Mouse (Mus musculus): ENCODE results near the gene Mrpl30. TPM values are rescaled to one million over a fixed set of nuclear protein-coding genes. Genes with fewer than 3 reads are reported as not detected.

Mrpl30 gene
- polyA plus RNA-seq, 1 experiment from 2014 or later, result 231 TPM

DNA sequence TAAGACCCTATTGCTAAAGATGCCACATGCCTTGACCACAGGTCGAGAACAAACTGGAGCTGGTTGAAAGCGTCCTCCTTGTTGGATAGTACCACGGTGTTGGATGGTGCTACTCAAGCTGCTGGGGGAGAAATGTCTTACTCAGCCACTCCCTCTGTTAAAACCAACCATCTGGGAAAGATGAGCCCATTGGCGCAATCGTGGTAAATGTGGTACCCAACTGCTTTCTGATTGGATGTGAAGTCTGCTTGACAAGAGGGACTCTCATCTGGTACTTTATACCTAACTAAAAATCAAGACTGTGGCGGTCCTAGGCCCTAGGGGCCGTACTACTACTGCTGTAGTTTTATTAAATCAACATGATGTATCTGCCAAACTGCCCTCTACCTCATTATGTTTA is 1.1 kb upstream of the Mrpl30 start:
- Histone ChIP-seq H3K27ac (ENCODE audit: low read length) (no peak overlapping the region), H3K9me3 (replicated peaks; ENCODE audit: control insufficient read depth, low read length, poor library complexity, severe bottlenecking) (no peaks in the 10 kb centered on the region), H3K4me2 (ENCODE audit: low read length) (peak overlapping the region; percentile 91), H3K4me1 (ENCODE audit: control insufficient read depth, insufficient read depth, low read length) (peaks cover 20% of the 10 kb centered on the region), H3K4me3 (ENCODE audit: low read depth, low read length) (peak overlapping the region; percentile 72; the same call in 1 of the 2 replicates), H3K9ac (ENCODE audit: low read depth, low read length) (no peak overlapping the region), H3K36me3 (ENCODE audit: control insufficient read depth, insufficient read depth, low read length) (peaks cover 5% of the 10 kb centered on the region; the same call in 1 of the 2 replicates), H3K27me3 (ENCODE audit: control insufficient read depth, insufficient read depth, low read depth, low read length) (no peaks in the 10 kb centered on the region)
- ATAC-seq, result no peak; the same call in 1 of the 2 replicates
- WGBS, result 88% methylated on average over 7 of the region's 7 CpGs

DNA sequence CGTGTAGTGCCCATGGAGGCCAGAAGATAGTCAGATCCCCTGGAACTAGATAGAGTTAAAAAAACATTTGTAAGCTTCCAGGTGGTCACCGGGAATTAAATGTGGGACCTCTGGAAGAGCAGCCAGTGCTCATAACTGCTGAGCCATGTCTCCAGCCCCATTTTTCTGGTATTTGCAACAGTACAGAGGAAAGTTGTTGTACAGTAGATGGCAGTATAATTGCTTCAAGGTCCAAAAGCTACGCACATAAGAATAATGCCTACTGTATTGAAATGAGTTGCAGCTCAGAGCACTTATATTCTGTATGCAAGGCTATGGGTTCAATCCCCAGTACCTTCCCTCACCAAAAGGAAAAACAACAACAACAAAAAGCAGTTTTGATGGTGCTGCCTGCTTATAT is 1.1 kb downstream of the Mrpl30 start:
- Histone ChIP-seq H3K27ac (ENCODE audit: low read length) (no peak overlapping the region), H3K4me2 (ENCODE audit: low read length) (peak overlapping the region; percentile 91), H3K4me1 (ENCODE audit: control insufficient read depth, insufficient read depth, low read length) (peaks cover 20% of the 10 kb centered on the region), H3K27me3 (ENCODE audit: control insufficient read depth, insufficient read depth, low read depth, low read length) (no peaks in the 10 kb centered on the region), H3K36me3 (ENCODE audit: control insufficient read depth, insufficient read depth, low read length) (peaks cover 10% of the 10 kb centered on the region), H3K9me3 (replicated peaks; ENCODE audit: control insufficient read depth, low read length, poor library complexity, severe bottlenecking) (no peaks in the 10 kb centered on the region), H3K4me3 (ENCODE audit: low read depth, low read length) (peak overlapping the region; percentile 72), H3K9ac (ENCODE audit: low read depth, low read length) (peak overlapping the region; percentile 74; the same call in 1 of the 2 replicates)
- WGBS, result 68% methylated on average over 3 of the region's 3 CpGs
- no peak for ATAC-seq

DNA sequence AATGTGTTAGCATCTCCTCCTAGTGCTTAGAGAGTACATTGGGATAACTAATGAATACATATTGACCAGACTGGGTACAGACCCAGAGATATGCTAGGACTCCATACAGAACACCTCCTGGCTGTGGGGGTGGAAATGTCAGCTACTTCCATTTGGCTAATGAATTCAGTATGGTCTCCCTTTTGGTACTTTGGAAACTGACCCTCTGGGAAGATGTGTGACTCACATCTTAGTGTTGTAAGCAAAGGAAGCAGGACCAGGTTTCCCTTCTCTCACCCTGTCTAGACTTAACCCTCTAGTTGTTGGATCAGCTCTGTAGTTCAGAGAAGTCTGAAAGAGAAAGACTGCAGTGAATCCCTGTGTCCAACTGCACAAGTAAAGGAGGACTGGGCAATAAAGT is 4.3 kb downstream of the Mrpl30 start:
- Histone ChIP-seq H3K27ac (ENCODE audit: low read length) (no peak overlapping the region), H3K9me3 (replicated peaks; ENCODE audit: control insufficient read depth, low read length, poor library complexity, severe bottlenecking) (no peaks in the 10 kb centered on the region), H3K9ac (ENCODE audit: low read depth, low read length) (no peak overlapping the region), H3K4me1 (ENCODE audit: control insufficient read depth, insufficient read depth, low read length) (peaks cover 16% of the 10 kb centered on the region), H3K27me3 (ENCODE audit: control insufficient read depth, insufficient read depth, low read depth, low read length) (no peaks in the 10 kb centered on the region), H3K4me2 (ENCODE audit: low read length) (no peak overlapping the region), H3K4me3 (ENCODE audit: low read depth, low read length) (no peak overlapping the region), H3K36me3 (ENCODE audit: control insufficient read depth, insufficient read depth, low read length) (peaks cover 30% of the 10 kb centered on the region)
- no peak for ATAC-seq

DNA sequence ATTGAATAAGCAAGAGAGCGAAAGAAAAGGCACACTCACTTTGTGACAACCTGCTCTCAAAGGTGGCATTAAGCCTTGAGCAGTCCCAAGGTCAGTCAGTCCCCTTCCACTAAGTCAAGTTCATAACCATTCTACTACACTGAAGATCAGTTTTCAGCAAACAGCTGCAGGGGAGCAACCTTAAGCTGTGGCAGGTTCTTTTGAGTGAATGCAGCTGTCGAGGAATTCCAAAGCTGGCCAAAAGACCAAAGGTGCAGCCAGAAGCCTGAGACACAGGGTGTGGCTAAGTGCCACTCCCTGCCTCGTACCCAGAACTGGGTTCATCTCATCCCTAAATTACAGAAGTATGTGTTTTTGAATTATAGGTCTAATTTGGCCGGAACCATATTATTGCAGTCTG is 9.5 kb downstream of the Mrpl30 start:
- Histone ChIP-seq H3K27me3 (ENCODE audit: control insufficient read depth, insufficient read depth, low read depth, low read length) (no peaks in the 10 kb centered on the region), H3K4me1 (ENCODE audit: control insufficient read depth, insufficient read depth, low read length) (no peaks in the 10 kb centered on the region), H3K27ac (ENCODE audit: low read length) (no peak overlapping the region), H3K4me3 (ENCODE audit: low read depth, low read length) (no peak overlapping the region), H3K9ac (ENCODE audit: low read depth, low read length) (no peak overlapping the region), H3K4me2 (ENCODE audit: low read length) (no peak overlapping the region), H3K9me3 (replicated peaks; ENCODE audit: control insufficient read depth, low read length, poor library complexity, severe bottlenecking) (no peaks in the 10 kb centered on the region), H3K36me3 (ENCODE audit: control insufficient read depth, insufficient read depth, low read length) (peaks cover 24% of the 10 kb centered on the region)
- WGBS, result 83% methylated on average over 4 of the region's 4 CpGs
- no peak for ATAC-seq

DNA sequence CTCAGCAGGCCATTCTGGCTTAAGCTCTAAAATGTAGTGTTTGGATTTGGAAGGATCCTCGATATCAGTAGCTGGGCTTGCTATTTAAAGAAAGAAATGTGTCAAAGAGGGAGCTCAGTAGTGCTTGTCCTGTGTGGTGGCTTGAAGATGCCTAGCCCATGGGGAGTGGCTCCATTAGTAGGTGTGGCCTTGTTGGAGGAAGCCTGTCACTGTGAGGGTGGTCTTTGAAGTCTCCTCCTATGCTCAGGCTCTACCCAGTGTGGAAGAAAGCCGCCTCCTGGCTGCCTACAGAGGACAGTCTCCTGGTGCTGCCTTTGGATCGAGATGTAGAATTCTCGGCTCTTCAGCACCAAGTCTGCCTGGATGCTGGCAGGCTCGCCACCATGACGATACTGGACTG is 10.0 kb downstream of the Mrpl30 start:
- Histone ChIP-seq H3K4me2 (ENCODE audit: low read length) (no peak overlapping the region), H3K9ac (ENCODE audit: low read depth, low read length) (no peak overlapping the region), H3K4me3 (ENCODE audit: low read depth, low read length) (no peak overlapping the region), H3K36me3 (ENCODE audit: control insufficient read depth, insufficient read depth, low read length) (peaks cover 23% of the 10 kb centered on the region), H3K9me3 (replicated peaks; ENCODE audit: control insufficient read depth, low read length, poor library complexity, severe bottlenecking) (no peaks in the 10 kb centered on the region), H3K27ac (ENCODE audit: low read length) (no peak overlapping the region), H3K4me1 (ENCODE audit: control insufficient read depth, insufficient read depth, low read length) (no peaks in the 10 kb centered on the region), H3K27me3 (ENCODE audit: control insufficient read depth, insufficient read depth, low read depth, low read length) (no peaks in the 10 kb centered on the region)
- 64% methylated on average over 6 of the region's 6 CpGs for WGBS
- ATAC-seq, result no peak

DNA sequence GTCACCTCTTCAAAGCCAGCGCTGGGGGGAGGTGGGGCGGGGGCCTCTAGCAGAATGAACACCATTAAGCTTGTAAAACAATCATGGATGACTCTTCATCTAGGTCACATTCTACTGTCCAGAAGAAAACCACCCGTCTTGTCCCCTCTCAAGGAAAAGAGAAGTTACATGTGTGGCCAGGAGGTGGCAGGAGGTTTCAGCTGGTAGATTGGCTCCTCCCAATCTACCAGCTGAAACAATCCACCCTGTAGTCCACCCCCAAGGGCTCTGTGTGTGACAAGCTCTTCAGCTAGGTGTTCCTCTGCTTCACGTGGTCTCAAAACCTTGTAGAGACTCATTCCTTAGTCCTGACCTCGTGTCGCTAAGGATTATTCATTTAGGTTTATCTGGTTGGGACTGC is 12.9 kb downstream of the Mrpl30 start:
- Histone ChIP-seq H3K4me2 (ENCODE audit: low read length) (no peak overlapping the region), H3K9ac (ENCODE audit: low read depth, low read length) (no peak overlapping the region), H3K36me3 (ENCODE audit: control insufficient read depth, insufficient read depth, low read length) (peaks cover 11% of the 10 kb centered on the region), H3K27ac (ENCODE audit: low read length) (no peak overlapping the region), H3K4me3 (ENCODE audit: low read depth, low read length) (no peak overlapping the region), H3K27me3 (ENCODE audit: control insufficient read depth, insufficient read depth, low read depth, low read length) (no peaks in the 10 kb centered on the region), H3K9me3 (replicated peaks; ENCODE audit: control insufficient read depth, low read length, poor library complexity, severe bottlenecking) (no peaks in the 10 kb centered on the region), H3K4me1 (ENCODE audit: control insufficient read depth, insufficient read depth, low read length) (no peaks in the 10 kb centered on the region)
- 40% methylated on average over 6 of the region's 6 CpGs for WGBS
- no peak for ATAC-seq

DNA sequence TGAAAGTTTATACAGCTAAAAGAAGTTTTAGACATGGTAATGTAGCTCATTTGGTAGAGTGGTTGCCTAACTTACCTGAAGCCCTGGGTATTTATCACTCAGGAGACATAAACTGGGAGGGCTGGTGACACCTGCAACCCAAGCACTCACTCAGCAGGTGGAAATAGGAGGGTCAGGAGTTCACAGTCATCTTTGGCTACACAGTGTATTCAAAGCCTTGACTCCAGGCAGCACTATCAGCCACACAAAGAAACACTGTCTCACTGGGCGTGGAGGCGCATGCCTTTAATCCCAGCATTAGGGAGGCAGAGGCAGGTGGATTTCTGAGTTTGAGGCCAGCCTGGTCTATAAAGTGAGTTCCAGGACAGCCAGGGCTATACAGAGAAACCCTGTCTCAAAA is 22.5 kb downstream of the Mrpl30 start:
- Histone ChIP-seq H3K27me3 (ENCODE audit: control insufficient read depth, insufficient read depth, low read depth, low read length) (no peaks in the 10 kb centered on the region), H3K4me3 (ENCODE audit: low read depth, low read length) (no peak overlapping the region), H3K27ac (ENCODE audit: low read length) (no peak overlapping the region), H3K4me2 (ENCODE audit: low read length) (no peak overlapping the region), H3K4me1 (ENCODE audit: control insufficient read depth, insufficient read depth, low read length) (no peaks in the 10 kb centered on the region), H3K9me3 (replicated peaks; ENCODE audit: control insufficient read depth, low read length, poor library complexity, severe bottlenecking) (no peaks in the 10 kb centered on the region), H3K36me3 (ENCODE audit: control insufficient read depth, insufficient read depth, low read length) (no peaks in the 10 kb centered on the region), H3K9ac (ENCODE audit: low read depth, low read length) (no peak overlapping the region)
- no peak for ATAC-seq
- WGBS, result 76% methylated on average over 2 of the region's 2 CpGs

DNA sequence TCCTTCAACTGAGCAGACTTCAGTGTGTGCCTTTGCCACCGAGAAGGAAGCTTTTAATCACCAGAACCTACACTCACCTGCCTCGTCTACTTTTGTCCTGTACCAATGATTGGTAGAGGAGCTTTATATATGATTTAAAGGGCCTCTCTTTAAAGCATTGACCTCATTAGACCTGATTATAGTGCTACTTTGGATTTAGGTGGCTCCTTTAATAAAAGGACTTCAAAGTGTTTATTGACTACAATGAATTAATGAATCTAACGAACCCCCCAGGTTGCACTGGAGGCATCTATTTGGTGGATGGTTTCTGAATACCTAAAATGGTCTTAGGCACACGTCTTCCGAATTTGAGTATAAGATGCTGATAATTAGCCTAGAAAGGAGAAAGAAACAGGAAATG is 26.1 kb downstream of the Mrpl30 start, which contains the start of gene Lyg2:
Gene Lyg2 (minus strand): TSS at position 101 of the 400 bp plus-strand sequence.
- H3K27ac ChIP-seq (ENCODE audit: low read length), result no peak within 1 kb of the TSS
- H3K4me3 ChIP-seq (ENCODE audit: low read depth, low read length), result no peak within 1 kb of the TSS
- no peak within 1 kb of the TSS for H3K9ac ChIP-seq (ENCODE audit: low read depth, low read length)
- H3K9me3 ChIP-seq (replicated peaks; ENCODE audit: control insufficient read depth, low read length, poor library complexity, severe bottlenecking), result no peaks in the 10 kb centered on the region
- WGBS, result 73% methylated on average over 5 of the region's 5 CpGs
- no peak for ATAC-seq
- H3K36me3 ChIP-seq (ENCODE audit: control insufficient read depth, insufficient read depth, low read length), result no peaks in the 10 kb centered on the region
- no peak within 1 kb of the TSS for H3K4me2 ChIP-seq (ENCODE audit: low read length)
- H3K27me3 ChIP-seq (ENCODE audit: control insufficient read depth, insufficient read depth, low read depth, low read length), result no peaks in the 10 kb centered on the region
- H3K4me1 ChIP-seq (ENCODE audit: control insufficient read depth, insufficient read depth, low read length), result no peaks in the 10 kb centered on the region

DNA sequence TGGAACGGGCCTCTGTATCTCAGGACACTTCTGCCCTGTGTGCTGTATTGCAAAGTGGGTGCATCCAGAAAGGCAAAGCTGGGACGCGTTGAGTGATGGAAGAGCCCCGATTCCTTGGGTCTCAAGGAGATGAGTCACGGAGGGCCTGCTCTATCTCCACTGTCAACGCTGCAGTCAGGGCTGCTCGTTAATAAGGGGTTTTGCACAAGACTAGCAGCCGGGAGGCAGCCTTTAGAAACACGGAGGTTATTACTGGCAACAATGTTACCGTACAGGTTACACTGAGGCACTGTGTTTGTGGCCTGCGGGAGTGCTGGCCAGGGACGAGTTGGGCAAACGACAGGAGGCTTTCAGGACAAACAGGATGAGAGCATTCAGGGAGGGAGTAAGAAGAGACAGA is 27.4 kb downstream of the Mrpl30 start:
- no peak overlapping the region for H3K4me2 ChIP-seq (ENCODE audit: low read length)
- H3K4me3 ChIP-seq (ENCODE audit: low read depth, low read length), result no peak overlapping the region
- no peak for ATAC-seq
- no peaks in the 10 kb centered on the region for H3K9me3 ChIP-seq (replicated peaks; ENCODE audit: control insufficient read depth, low read length, poor library complexity, severe bottlenecking)
- no peak overlapping the region for H3K9ac ChIP-seq (ENCODE audit: low read depth, low read length)
- WGBS, result 83% methylated on average over 13 of the region's 13 CpGs
- no peaks in the 10 kb centered on the region for H3K27me3 ChIP-seq (ENCODE audit: control insufficient read depth, insufficient read depth, low read depth, low read length)
- H3K36me3 ChIP-seq (ENCODE audit: control insufficient read depth, insufficient read depth, low read length), result no peaks in the 10 kb centered on the region
- H3K4me1 ChIP-seq (ENCODE audit: control insufficient read depth, insufficient read depth, low read length), result no peaks in the 10 kb centered on the region
- H3K27ac ChIP-seq (ENCODE audit: low read length), result no peak overlapping the region

DNA sequence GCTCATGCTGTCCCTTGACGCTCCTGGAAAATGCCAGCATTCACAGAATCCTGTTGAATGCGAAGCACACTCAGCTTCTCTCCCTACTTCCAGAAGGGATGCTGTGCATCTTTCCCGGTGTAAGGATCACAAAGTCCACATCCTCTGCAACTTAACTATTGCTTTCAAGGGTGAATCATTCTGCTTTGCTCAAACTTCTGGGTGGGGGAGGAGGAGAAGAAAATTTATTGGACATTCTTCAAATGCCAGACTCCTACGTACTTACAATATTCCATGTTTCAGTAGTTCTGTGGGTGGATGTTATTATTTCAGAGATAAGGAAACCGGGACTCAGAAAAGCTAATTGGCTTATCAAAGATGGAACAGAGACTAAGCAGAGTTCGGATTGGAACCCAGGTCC is 27.8 kb downstream of the Mrpl30 start:
- Histone ChIP-seq H3K4me1 (ENCODE audit: control insufficient read depth, insufficient read depth, low read length) (no peaks in the 10 kb centered on the region), H3K9me3 (replicated peaks; ENCODE audit: control insufficient read depth, low read length, poor library complexity, severe bottlenecking) (no peaks in the 10 kb centered on the region), H3K9ac (ENCODE audit: low read depth, low read length) (no peak overlapping the region), H3K4me2 (ENCODE audit: low read length) (no peak overlapping the region), H3K27ac (ENCODE audit: low read length) (no peak overlapping the region), H3K4me3 (ENCODE audit: low read depth, low read length) (no peak overlapping the region), H3K27me3 (ENCODE audit: control insufficient read depth, insufficient read depth, low read depth, low read length) (no peaks in the 10 kb centered on the region), H3K36me3 (ENCODE audit: control insufficient read depth, insufficient read depth, low read length) (no peaks in the 10 kb centered on the region)
- ATAC-seq, result no peak
- WGBS, result 86% methylated on average over 6 of the region's 6 CpGs
